Mouse (Mus musculus) Muller cell, postnatal 12 days (primary cell): ENCODE results near the gene Bst2.
A peak's percentile ranks its signal among the peaks of the same experiment; 100 is the strongest.

ENCODE experiments used
- DNase-seq: peaks from one replicate; pipeline ENCODE4 v3.0.0-alpha.2; 2015; ENCODE audit errors: inconsistent ontology term

The Bst2 gene

GRCm38 (mm10) chr8:71485142-71486135, 51.8 kb downstream of the Bst2 start, which contains the start of gene Ano8:
Gene Ano8 (minus strand): TSS chr8:71485963.
- peak; percentile 91 for DNase-seq

GRCm38 (mm10) chr8:71484736-71485135, 52.5 kb downstream of the Bst2 start:
- no peak for DNase-seq
